Mouse (Mus musculus) ES-Bruce4 (cell line): ENCODE measurements around the gene Dcakd. TPM values are rescaled to one million over a fixed set of nuclear protein-coding genes. Genes with fewer than 3 reads are reported as not detected.
A peak's percentile ranks its signal among the peaks of the same experiment; 100 is the strongest.

Experiments
- H3K27ac ChIP-seq: 2 replicates; pipeline ENCODE4 v1.5.1; 2012; ENCODE audit warnings: low read length, inconsistent platforms; ENCODE audit not compliant: insufficient read depth
- H3K27me3 ChIP-seq: 2 replicates; pipeline ENCODE4 v1.6.1; 2012; ENCODE audit warnings: mild to moderate bottlenecking, low read length, inconsistent platforms; ENCODE audit not compliant: control insufficient read depth, poor library complexity, insufficient read depth, severe bottlenecking
- H3K36me3 ChIP-seq: 2 replicates; pipeline ENCODE4 v1.6.1; 2012; ENCODE audit warnings: inconsistent platforms, mild to moderate bottlenecking, low read length, moderate library complexity; ENCODE audit not compliant: control insufficient read depth, poor library complexity, insufficient read depth, severe bottlenecking
- H3K4me1 ChIP-seq: one replicate; pipeline ENCODE4 v1.8.1; 2011; ENCODE audit warnings: low read length; ENCODE audit not compliant: control insufficient read depth, insufficient read depth
- H3K4me3 ChIP-seq: 2 replicates; pipeline ENCODE4 v1.5.1; 2011; ENCODE audit warnings: low read depth, mild to moderate bottlenecking, low read length
- H3K9ac ChIP-seq: 2 replicates; pipeline ENCODE4 v1.6.1; 2012; ENCODE audit warnings: low read depth, mild to moderate bottlenecking, inconsistent platforms; ENCODE audit not compliant: poor library complexity, severe bottlenecking
- H3K9me3 ChIP-seq: replicated peaks from 2 replicates; pipeline ENCODE4 v1.6.1; 2012; ENCODE audit warnings: mild to moderate bottlenecking, low read length, inconsistent platforms; ENCODE audit not compliant: control insufficient read depth, poor library complexity, insufficient read depth, severe bottlenecking
- CTCF ChIP-seq: IDR thresholded peaks from one replicate; pipeline ENCODE4 v1.8.1; 2011; ENCODE audit warnings: low read depth, low read length
- EP300 ChIP-seq: IDR thresholded peaks from 2 replicates; pipeline ENCODE4 v1.6.1; 2011; ENCODE audit warnings: low read depth, low read length; ENCODE audit not compliant: insufficient read depth
- POLR2A ChIP-seq: IDR thresholded peaks from one replicate; pipeline ENCODE4 v1.8.1; 2011; ENCODE audit warnings: low read length; ENCODE audit not compliant: insufficient read depth
- polyA plus RNA-seq: library from polyadenylated mRNA; stranded (reverse); fragments of >200 nt; gene quantifications from 2 replicates; pipeline ENCODE4 v1.2.4, GENCODE M21; 2011; ENCODE audit warnings: low read depth; ENCODE audit not compliant: missing spikeins, insufficient read depth, insufficient read length

Gene Dcakd
- polyA plus RNA-seq, 1 experiment, result 120 TPM

- Histone ChIP-seq H3K27me3 (no peaks in the 10 kb centered on the region), H3K4me3 (no peak overlapping the region), H3K9ac (no peak overlapping the region), H3K27ac (no peak overlapping the region), H3K36me3 (peaks cover 5% of the 10 kb centered on the region; the same call in 1 of the 2 replicates), H3K9me3 (no peaks in the 10 kb centered on the region), H3K4me1 (peaks cover 6% of the 10 kb centered on the region)
- TF ChIP-seq EP300 (no peak), POLR2A (no peak), CTCF (no peak)
Observed at GRCm38 (mm10) chr11:103006286-103007000, 21.7 kb downstream of the Dcakd start.

DNA sequence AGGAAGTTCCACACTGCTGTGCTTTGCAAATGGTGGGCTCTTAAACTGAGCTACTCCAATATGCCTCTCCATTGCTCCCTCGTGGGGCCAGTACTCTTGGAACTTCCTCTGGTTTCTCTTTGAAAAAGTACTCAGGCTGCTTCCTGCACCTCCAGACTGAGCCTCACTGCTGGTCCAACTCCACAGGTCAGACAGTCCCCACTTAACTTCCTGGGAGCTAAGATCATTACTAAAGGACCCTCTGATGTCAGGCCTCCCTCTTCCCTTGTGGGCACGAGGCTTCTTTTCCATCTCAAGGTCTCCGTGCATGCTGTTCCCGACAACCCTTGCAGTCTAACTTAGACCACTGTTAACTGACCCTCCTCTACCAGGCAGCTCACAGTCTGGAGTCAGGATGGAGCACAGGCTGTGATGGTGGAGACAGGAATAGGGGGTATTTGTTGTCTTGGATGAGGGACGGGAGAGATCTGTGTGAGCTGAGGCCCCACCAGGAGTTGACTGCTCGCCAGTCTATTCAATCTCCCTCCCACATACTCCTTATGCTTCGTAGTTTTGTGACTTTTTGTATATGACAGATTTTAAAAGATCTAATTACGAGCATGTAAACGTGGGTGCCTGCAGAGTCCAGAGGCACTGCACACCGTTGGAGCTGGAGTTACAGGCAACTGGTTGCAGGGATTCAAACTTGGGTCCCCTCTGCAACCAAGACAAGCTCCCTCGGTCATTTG, 22.7 kb downstream of the Dcakd start:
- peaks cover 5% of the 10 kb centered on the region; the same call in 1 of the 2 replicates for H3K36me3 ChIP-seq
- no peak overlapping the region for H3K9ac ChIP-seq
- H3K9me3 ChIP-seq, result no peaks in the 10 kb centered on the region
- peaks cover 6% of the 10 kb centered on the region for H3K4me1 ChIP-seq
- H3K27me3 ChIP-seq, result no peaks in the 10 kb centered on the region
- H3K4me3 ChIP-seq, result no peak overlapping the region
- no peak for TF ChIP-seq POLR2A
- TF ChIP-seq CTCF, result no peak
- no peak for TF ChIP-seq EP300
- no peak overlapping the region for H3K27ac ChIP-seq

GRCm38 (mm10) chr11:103004852-103005251, 23.3 kb downstream of the Dcakd start:
- Histone ChIP-seq H3K4me1 (peaks cover 6% of the 10 kb centered on the region), H3K4me3 (no peak overlapping the region), H3K27me3 (no peaks in the 10 kb centered on the region), H3K9me3 (no peaks in the 10 kb centered on the region), H3K9ac (no peak overlapping the region), H3K36me3 (peaks cover 9% of the 10 kb centered on the region; the same call in 1 of the 2 replicates), H3K27ac (no peak overlapping the region)
- TF ChIP-seq EP300, result no peak
- no peak for TF ChIP-seq CTCF
- TF ChIP-seq POLR2A, result no peak

DNA sequence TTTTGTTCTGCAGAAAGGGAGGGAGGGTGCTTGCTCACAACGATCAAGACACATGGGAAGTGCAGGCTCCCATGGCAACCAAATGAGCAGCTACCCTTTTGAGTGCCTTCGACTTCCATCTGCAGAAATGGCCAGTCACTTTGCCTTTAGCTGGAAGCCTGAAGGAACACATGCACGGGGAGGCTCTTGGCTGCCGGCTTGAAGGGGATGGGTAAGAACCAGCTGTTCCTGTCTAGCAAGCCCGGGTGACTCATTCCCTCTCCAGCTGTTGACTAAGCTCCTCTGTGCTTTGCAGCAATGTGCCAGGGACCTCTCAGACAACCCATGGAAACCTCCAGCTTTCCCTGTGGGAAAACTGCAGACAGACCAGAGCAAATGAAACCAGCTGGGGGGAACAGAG, 24.9 kb downstream of the Dcakd start:
- H3K27me3 ChIP-seq, result no peaks in the 10 kb centered on the region

GRCm38 (mm10) chr11:103001063-103001462, 27.1 kb downstream of the Dcakd start:
- H3K27ac ChIP-seq, result no peak overlapping the region
- H3K9me3 ChIP-seq, result no peaks in the 10 kb centered on the region
- no peak overlapping the region for H3K4me3 ChIP-seq
- peaks cover 23% of the 10 kb centered on the region for H3K36me3 ChIP-seq
- peaks cover 6% of the 10 kb centered on the region for H3K4me1 ChIP-seq
- TF ChIP-seq EP300 (no peak), POLR2A (no peak), CTCF (no peak)
- no peaks in the 10 kb centered on the region for H3K27me3 ChIP-seq
- H3K9ac ChIP-seq, result no peak overlapping the region

More for the DNA sequence above, 24.9 kb downstream of the Dcakd start:
- 0 out of 2 replicates have a peak, but pooled peaks have one; percentile 17 for TF ChIP-seq EP300
- TF ChIP-seq POLR2A, result no peak
- TF ChIP-seq CTCF, result no peak
- H3K9ac ChIP-seq, result peak overlapping the region; percentile 42
- peaks cover 15% of the 10 kb centered on the region for H3K36me3 ChIP-seq
- H3K27ac ChIP-seq, result peak overlapping the region; percentile 78
- no peaks in the 10 kb centered on the region for H3K9me3 ChIP-seq
- no peak overlapping the region for H3K4me3 ChIP-seq
- H3K4me1 ChIP-seq, result peaks cover 6% of the 10 kb centered on the region

GRCm38 (mm10) chr11:103000111-103000510, 28.0 kb downstream of the Dcakd start:
- H3K9me3 ChIP-seq, result no peaks in the 10 kb centered on the region
- H3K4me1 ChIP-seq, result peaks cover 6% of the 10 kb centered on the region
- no peak overlapping the region for H3K4me3 ChIP-seq
- no peak overlapping the region for H3K9ac ChIP-seq
- TF ChIP-seq CTCF (no peak), EP300 (no peak), POLR2A (no peak)
- H3K27ac ChIP-seq, result no peak overlapping the region
- H3K36me3 ChIP-seq, result peaks cover 30% of the 10 kb centered on the region
- no peaks in the 10 kb centered on the region for H3K27me3 ChIP-seq
